11 mouse cellular contexts compared by ENCODE assay signal in the genomic region with DNA sequence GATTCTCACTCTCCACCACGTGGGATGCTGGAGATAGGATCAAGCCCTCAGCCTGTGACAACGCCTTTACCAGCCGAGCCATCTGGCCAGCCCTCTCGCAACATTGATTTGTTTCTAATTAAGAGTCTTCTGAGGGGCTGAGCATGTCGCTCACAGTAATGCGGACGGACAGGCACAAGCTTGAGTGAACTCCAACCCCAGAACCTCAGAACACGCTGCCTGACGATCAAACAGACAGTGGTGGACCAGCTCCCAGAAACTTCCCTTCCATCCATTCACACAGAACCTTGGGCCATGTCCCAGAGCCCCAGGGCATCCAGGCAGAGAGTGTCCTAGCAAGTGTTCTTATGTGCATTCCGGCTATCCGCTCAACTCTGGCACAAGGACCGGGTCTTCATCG. TPM values are rescaled to one million over a fixed set of nuclear protein-coding genes. Genes with fewer than 3 reads are reported as not detected.
DNase-seq lines count a peak whose midpoint lies in the region; ATAC-seq and TF ChIP-seq lines count a peak whose summit lies in the region.
"Had no signal": no experiment of that assay in that cellular context is flagged by ENCODE, and none has a peak within 500 bp of the region (broad histone marks: within the 10 kb centered on the region; RNA-seq: fewer than 3 reads in every experiment).

No protein-coding gene starts in this region.

- no peak overlapping the region for H3K4me2 ChIP-seq in liver, postnatal 0 days (ENCODE audit: low read depth, low read length)
- H3K4me2 ChIP-seq in forebrain, embryonic 11.5 days (ENCODE audit: low read depth, low read length, severe bottlenecking) = no peak overlapping the region
- H3K4me2 ChIP-seq: liver, embryonic 13.5 days had no signal

- H3K4me1 ChIP-seq in heart, adult 2 months (ENCODE audit: control insufficient read depth, insufficient read depth, low read length) = no peaks in the 10 kb centered on the region; the same call in 1 of the 2 replicates
- H3K4me1 ChIP-seq in liver, postnatal 0 days (ENCODE audit: insufficient read depth) = no peaks in the 10 kb centered on the region
- H3K4me1 ChIP-seq in forebrain, embryonic 11.5 days (replicated peaks; ENCODE audit: control insufficient read depth, insufficient read depth, low read length) = no peaks in the 10 kb centered on the region

- no peak for TF ChIP-seq POLR2A in heart, adult 2 months (IDR thresholded peaks at IDR 0.05; ENCODE audit: insufficient read depth, low read depth, low read length)

- no peak overlapping the region for H3K4me3 ChIP-seq in heart, adult 2 months
- H3K4me3 ChIP-seq in liver, postnatal 0 days (ENCODE audit: low read depth, low read length) = no peak overlapping the region
- H3K4me3 ChIP-seq in forebrain, embryonic 11.5 days (ENCODE audit: low read depth, low read length) = no peak overlapping the region
- H3K4me3 ChIP-seq: liver, embryonic 13.5 days had no signal

- intact Hi-C loops in heart, adult 2 months (cut with DNase I) = no loop called here

- no peak for TF ChIP-seq CTCF in heart, adult 2 months (IDR thresholded peaks at IDR 0.05)
- no peak for TF ChIP-seq CTCF in liver, postnatal 0 days (IDR thresholded peaks at IDR 0.05; ENCODE audit: low read depth)

- H3K27ac ChIP-seq in heart, adult 2 months = no peak overlapping the region
- H3K27ac ChIP-seq in liver, postnatal 0 days (ENCODE audit: low read depth) = no peak overlapping the region
- H3K27ac ChIP-seq in forebrain, embryonic 11.5 days (ENCODE audit: low read depth, low read length) = no peak overlapping the region
- H3K27ac ChIP-seq: liver, embryonic 13.5 days had no signal

- no peak for TF ChIP-seq EP300 in heart, adult 2 months (IDR thresholded peaks at IDR 0.05; ENCODE audit: insufficient read depth, low read depth, low read length)
- TF ChIP-seq EP300 in liver, postnatal 0 days (IDR thresholded peaks at IDR 0.05; ENCODE audit: low read depth) = no peak

- H3K79me2 ChIP-seq in heart, adult 2 months (replicated peaks; ENCODE audit: control insufficient read depth, insufficient read depth, low read length) = no peaks in the 10 kb centered on the region

- no peaks in the 10 kb centered on the region; the same call in 1 of the 2 replicates for H3K27me3 ChIP-seq in heart, adult 2 months (ENCODE audit: control insufficient read depth, insufficient read depth, low read length)
- no peaks in the 10 kb centered on the region for H3K27me3 ChIP-seq in liver, postnatal 0 days (ENCODE audit: insufficient read depth, low read length)
- H3K27me3 ChIP-seq in forebrain, embryonic 11.5 days (ENCODE audit: control insufficient read depth, insufficient read depth, low read length) = no peaks in the 10 kb centered on the region

- no peak overlapping the region for H3K9ac ChIP-seq in heart, adult 2 months (ENCODE audit: low read depth, low read length)
- no peak overlapping the region for H3K9ac ChIP-seq in liver, postnatal 0 days (replicated peaks)
- H3K9ac ChIP-seq in forebrain, embryonic 11.5 days (ENCODE audit: low read length) = no peak overlapping the region
- H3K9ac ChIP-seq: liver, embryonic 13.5 days had no signal

- peak; percentile 1 to 12 for DNase-seq in heart, adult 2 months
- no peak for DNase-seq in heart, adult 8-10 months (ENCODE audit: low spot score)
- peak; percentile 2 for DNase-seq in liver
- no peak for DNase-seq in liver, postnatal 0 days
- peak; percentile 6 for DNase-seq in urinary bladder, postnatal 14 days (ENCODE audit: low spot score)
- DNase-seq in urinary bladder, postnatal 10 days (ENCODE audit: low spot score) = no peak
- DNase-seq in forebrain, embryonic 11.5 days (ENCODE audit: low spot score) = no peak
- no peak for DNase-seq in yolk sac, embryonic 10.5 days (ENCODE audit: low spot score)
- DNase-seq: liver, embryonic 13.5 days; thymus, adult 2 months had no signal

- ATAC-seq in liver, postnatal 0 days = no peak
- no peak for ATAC-seq in forebrain, embryonic 11.5 days (replicated peaks; ENCODE audit: low FRiP score)
- ATAC-seq: forebrain, embryonic 14.5 days had no signal

- no peaks in the 10 kb centered on the region for H3K9me3 ChIP-seq in liver, postnatal 0 days (ENCODE audit: low read length)
- no peaks in the 10 kb centered on the region for H3K9me3 ChIP-seq in forebrain, embryonic 11.5 days (ENCODE audit: control insufficient read depth, low read length)
- H3K9me3 ChIP-seq: liver, embryonic 13.5 days had no signal

- WGBS in heart, adult 2 months = 85% methylated on average over 13 of the region's 13 CpGs
- 77% methylated on average over 13 of the region's 13 CpGs for WGBS in liver, postnatal 0 days (ENCODE audit: insufficient replicate concordance)
- WGBS in forebrain, embryonic 11.5 days = 80% methylated on average over 13 of the region's 13 CpGs

- no peaks in the 10 kb centered on the region for H3K36me3 ChIP-seq in heart, adult 2 months (ENCODE audit: control insufficient read depth, insufficient read depth, low read length)
- no peaks in the 10 kb centered on the region for H3K36me3 ChIP-seq in liver, postnatal 0 days (replicated peaks; ENCODE audit: insufficient read depth, low read length)
- no peaks in the 10 kb centered on the region for H3K36me3 ChIP-seq in forebrain, embryonic 11.5 days (ENCODE audit: control insufficient read depth, insufficient read depth, low read length)
- H3K36me3 ChIP-seq: liver, embryonic 13.5 days had no signal

RNA-seq across cellular contexts. Expression of gene Ptgis, which starts 36.6 kb away (rescaled TPM):
- total RNA-seq in heart, adult 2 months (2021) = 10 to 100 TPM; 16.3 to 17.7 TPM
- polyA plus RNA-seq in heart, adult 2 months (2012; rRNA removed) = 31.3 and 32.1 TPM in 2 replicates
- total RNA-seq in heart, adult 8-10 months (2022) = 10 to 100 TPM; 14.5 to 23.5 (median 16.9) TPM
- 1.1 and 1.8 TPM in 2 replicates for polyA plus RNA-seq in liver, postnatal 0 days (2015; fragmentation: Nextera tagmentation; extraction: Ambion mirVana)
- polyA plus RNA-seq in forebrain, embryonic 11.5 days (2014; fragmentation: Nextera tagmentation; extraction: Ambion mirVana) = 8.1 and 9.2 TPM in 2 replicates

Comparison
In these comparisons a context has a peak if more than half of its experiments do, and no peak if none do; other contexts are left out.
1. DNase-seq: peak in heart, adult 2 months (2 of 2), liver (single experiment) and urinary bladder, postnatal 14 days (single experiment); none in heart, adult 8-10 months (single experiment), liver, postnatal 0 days (single experiment), urinary bladder, postnatal 10 days (single experiment), forebrain, embryonic 11.5 days (single experiment) and yolk sac, embryonic 10.5 days (single experiment).